Mouse (Mus musculus): Measurements from ENCODE around the gene Orc5. TPM values are rescaled to one million over a fixed set of nuclear protein-coding genes. Genes with fewer than 3 reads are reported as not detected.

The Orc5 gene
- total and polyA plus RNA-seq, 3 experiments: 75.7 to 76.5 TPM; not detected in 1

DNA sequence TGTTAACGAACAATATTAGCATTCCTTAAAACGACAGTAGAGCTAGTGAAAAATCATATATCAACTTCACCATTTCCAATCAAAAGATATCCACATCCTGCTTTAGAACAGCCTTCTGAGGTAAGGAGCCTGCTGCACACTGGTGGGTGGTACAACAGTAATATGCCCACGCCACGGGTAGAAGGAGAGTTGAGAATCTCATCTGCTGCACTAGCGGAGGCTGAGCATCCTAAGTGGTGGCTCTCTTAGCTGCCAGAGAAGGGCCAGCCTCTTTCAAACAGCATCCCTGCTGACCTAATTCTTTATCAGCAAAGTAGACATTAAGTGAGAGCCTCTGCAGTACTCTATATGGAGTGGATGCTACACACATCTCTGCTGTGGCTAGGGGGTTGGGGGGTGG, 41.7 kb downstream of the Orc5 start:
- Histone ChIP-seq H3K27ac (ENCODE audit: control insufficient read depth, low read depth, low read length) (no peak overlapping the region), H3K27me3 (ENCODE audit: control insufficient read depth in 1 of 2, insufficient read depth in 2 of 2, low read length in 2 of 2) (no peaks in the 10 kb centered on the region), H3K4me3 (ENCODE audit: control insufficient read depth in 1 of 2, insufficient read depth in 1 of 2, low read depth in 2 of 2, low read length in 2 of 2) (no peak overlapping the region), H3K79me2 (ENCODE audit: control insufficient read depth, insufficient read depth, low read length, poor library complexity) (no peaks in the 10 kb centered on the region), H3K4me1 (ENCODE audit: control insufficient read depth in 1 of 2, insufficient read depth in 2 of 2, low read length in 2 of 2) (no peaks in the 10 kb centered on the region), H3K9ac (ENCODE audit: control insufficient read depth, low read depth, low read length, poor library complexity, severe bottlenecking) (no peak overlapping the region), H3K9me3 (replicated peaks; ENCODE audit: insufficient read depth, low read length) (no peaks in the 10 kb centered on the region), H3K36me3 (ENCODE audit: control insufficient read depth in 1 of 2, insufficient read depth in 2 of 2, low read length in 2 of 2) (peaks cover 0 to 33% of the 10 kb centered on the region in 2 experiments; a peak in 2 of 4 replicates)
- DNase-seq (ENCODE audit: low read depth, low spot score): no peak
- TF ChIP-seq ELF1 (IDR thresholded peaks at IDR 0.05; ENCODE audit: low read depth, low read length) (no peak), TBP (IDR thresholded peaks at IDR 0.05; ENCODE audit: low read depth, low read length) (no peak), CTCF (IDR thresholded peaks at IDR 0.05 in 2 of 3, conservative IDR thresholded peaks at IDR 0.05 in 1 of 3; ENCODE audit: control insufficient read depth in 1 of 3, insufficient read depth in 1 of 3, low read depth in 2 of 3, low read length in 3 of 3, poor library complexity in 1 of 3, severe bottlenecking in 1 of 3) (no peak), JUND (IDR thresholded peaks at IDR 0.05; ENCODE audit: low read depth, low read length) (no peak), ZMIZ1 (IDR thresholded peaks at IDR 0.05; ENCODE audit: low read depth, low read length) (no peak), ETS1 (IDR thresholded peaks at IDR 0.05; ENCODE audit: low read depth, low read length) (no peak), EP300 (IDR thresholded peaks at IDR 0.05; ENCODE audit: low read depth in 1 of 2, low read length in 2 of 2) (no peak), MAFK (IDR thresholded peaks at IDR 0.05; ENCODE audit: borderline replicate concordance, low read depth, low read length) (no peak)

DNA sequence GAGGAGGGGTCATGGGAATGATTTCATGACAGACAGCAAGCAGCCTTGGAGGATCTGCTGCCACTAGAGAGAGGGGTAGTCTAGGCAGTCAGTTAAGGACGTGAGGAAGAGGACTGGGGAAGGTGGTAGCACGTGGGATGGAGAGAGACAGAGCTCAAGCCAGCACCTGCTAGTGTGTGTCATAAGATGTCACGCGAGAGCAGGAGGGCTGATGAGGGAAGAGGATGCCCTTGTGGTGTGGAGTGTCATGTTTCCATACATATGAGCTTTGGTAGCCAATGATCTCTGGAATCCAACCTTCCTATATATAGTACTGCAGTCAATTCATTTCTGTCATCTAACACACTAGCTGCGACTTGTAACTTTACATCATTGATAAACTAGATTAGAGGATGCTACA, 50.8 kb downstream of the Orc5 start:
- no peak overlapping the region for H3K9ac ChIP-seq (ENCODE audit: control insufficient read depth, low read depth, low read length, poor library complexity, severe bottlenecking)
- peaks cover 0 to 14% of the 10 kb centered on the region in 2 experiments; a peak in 1 of 4 replicates for H3K4me1 ChIP-seq (ENCODE audit: control insufficient read depth in 1 of 2, insufficient read depth in 2 of 2, low read length in 2 of 2)
- no peak overlapping the region for H3K4me3 ChIP-seq (ENCODE audit: control insufficient read depth in 1 of 2, insufficient read depth in 1 of 2, low read depth in 2 of 2, low read length in 2 of 2)
- peaks cover 7 to 51% of the 10 kb centered on the region in 2 experiments for H3K36me3 ChIP-seq (ENCODE audit: control insufficient read depth in 1 of 2, insufficient read depth in 2 of 2, low read length in 2 of 2)
- H3K79me2 ChIP-seq (ENCODE audit: control insufficient read depth, insufficient read depth, low read length, poor library complexity): no peaks in the 10 kb centered on the region
- H3K27ac ChIP-seq (ENCODE audit: control insufficient read depth, low read depth, low read length): no peak overlapping the region
- DNase-seq (ENCODE audit: low read depth, low spot score): no peak
- no peaks in the 10 kb centered on the region for H3K27me3 ChIP-seq (ENCODE audit: control insufficient read depth in 1 of 2, insufficient read depth in 2 of 2, low read length in 2 of 2)
- no peaks in the 10 kb centered on the region for H3K9me3 ChIP-seq (replicated peaks; ENCODE audit: insufficient read depth, low read length)
- TF ChIP-seq MYB (IDR thresholded peaks at IDR 0.05; ENCODE audit: low read depth, low read length) (no peak), ETS1 (IDR thresholded peaks at IDR 0.05; ENCODE audit: low read depth, low read length) (no peak), ZMIZ1 (IDR thresholded peaks at IDR 0.05; ENCODE audit: low read depth, low read length) (no peak), NRF1 (IDR thresholded peaks at IDR 0.05; ENCODE audit: insufficient read depth, low read depth, low read length, poor library complexity, severe bottlenecking) (no peak), USF2 (IDR thresholded peaks at IDR 0.05; ENCODE audit: borderline replicate concordance in 1 of 2, insufficient read depth in 1 of 2, low read depth in 1 of 2, low read length in 2 of 2) (no peak), KAT2A (conservative IDR thresholded peaks at IDR 0.05; ENCODE audit: low read depth, low read length) (no peak), CHD2 (IDR thresholded peaks at IDR 0.05; ENCODE audit: low read length) (no peak), EP300 (IDR thresholded peaks at IDR 0.05; ENCODE audit: low read depth in 1 of 2, low read length in 2 of 2) (no peak), SMC3 (IDR thresholded peaks at IDR 0.05; ENCODE audit: low read depth, low read length) (no peak), GABPA (IDR thresholded peaks at IDR 0.05; ENCODE audit: low read depth, low read length) (no peak), MAX (IDR thresholded peaks at IDR 0.05; ENCODE audit: low read length) (no peak), TAL1 (IDR thresholded peaks at IDR 0.05; ENCODE audit: low read length) (no peak)
